Mouse (Mus musculus) CH12.LX (cell line): ENCODE measurements at regions not wholly inside any gene's neighbourhood (a gene's known extent, or its start where the extent isn't known, plus 50 kb on each side); places are given as distances from the start of the nearest gene placed in this dataset.

ENCODE experiments used
- DNase-seq: peaks from one replicate; pipeline ENCODE4 v3.0.0-alpha.2; 2013; ENCODE audit errors: extremely low read depth
- H3K27ac ChIP-seq: 2 replicates; pipeline ENCODE4 v1.5.1; 2012; ENCODE audit warnings: low read depth, mild to moderate bottlenecking, control low read depth, moderate library complexity; ENCODE audit not compliant: insufficient read depth
- H3K27me3 ChIP-seq: replicated peaks from 2 replicates; pipeline ENCODE3; 2012; ENCODE audit warnings: inconsistent platforms
- H3K36me3 ChIP-seq, 2 experiments: replicated peaks in 1 of 2; 2 replicates each; pipeline versions ENCODE3 to v1.6.1; 2012; ENCODE audit warnings: inconsistent platforms in 1 of 2, low read length in 1 of 2, mild to moderate bottlenecking in 1 of 2, mixed read lengths in 1 of 2, moderate library complexity in 1 of 2; ENCODE audit not compliant: control insufficient read depth in 1 of 2, insufficient read depth in 1 of 2
- H3K4me1 ChIP-seq, 2 experiments: 2 replicates each; pipeline ENCODE4 v1.6.1; 2012; ENCODE audit warnings: inconsistent platforms in 1 of 2, moderate library complexity in 1 of 2; ENCODE audit not compliant: insufficient read depth in 2 of 2, control insufficient read depth in 1 of 2
- H3K4me2 ChIP-seq: 2 replicates; pipeline ENCODE4 v1.6.1; 2012; ENCODE audit warnings: low read depth, mild to moderate bottlenecking, control low read depth; ENCODE audit not compliant: poor library complexity, insufficient read depth, severe bottlenecking
- H3K4me3 ChIP-seq, 3 experiments: fragments of 150-350 bp in 1 of 3; sonication (generic) in 1 of 3; replicated peaks in 1 of 3; 2 replicates each; pipeline versions ENCODE3 to v1.5.1; 2011 to 2012; ENCODE audit warnings: low read depth in 2 of 3, low read length in 2 of 3, mild to moderate bottlenecking in 2 of 3, moderate library complexity in 2 of 3, control low read depth in 1 of 3, improper control_type of control experiment in 1 of 3, inconsistent platforms in 1 of 3, mixed read lengths in 1 of 3; ENCODE audit not compliant: poor library complexity in 1 of 3
- H3K79me2 ChIP-seq: replicated peaks from 2 replicates; pipeline ENCODE4 v1.6.1; 2012; ENCODE audit warnings: mild to moderate bottlenecking, moderate library complexity; ENCODE audit not compliant: control insufficient read depth, poor library complexity, insufficient read depth, severe bottlenecking; ENCODE audit errors: extremely low read depth
- H3K9ac ChIP-seq: 2 replicates; pipeline ENCODE4 v1.6.1; 2012; ENCODE audit warnings: low read depth, mild to moderate bottlenecking, control low read depth, moderate library complexity; ENCODE audit not compliant: insufficient read depth
- H3K9me3 ChIP-seq: replicated peaks from 2 replicates; pipeline ENCODE3; 2012; ENCODE audit warnings: low read length, inconsistent platforms, mixed read lengths
- CHD1 ChIP-seq: IDR thresholded peaks from 2 replicates; pipeline ENCODE4 v1.6.1; 2012; ENCODE audit warnings: low read depth, low read length, improper control_type of control experiment, inconsistent platforms
- CHD2 ChIP-seq: IDR thresholded peaks from 2 replicates; pipeline ENCODE4 v1.6.1; 2011; ENCODE audit warnings: low read length, improper control_type of control experiment
- ELF1 ChIP-seq: IDR thresholded peaks from 2 replicates; pipeline ENCODE4 v1.6.1; 2014; ENCODE audit warnings: low read depth, mild to moderate bottlenecking, inconsistent platforms, low read length, improper control_type of control experiment
- EP300 ChIP-seq: IDR thresholded peaks from 2 replicates; pipeline ENCODE4 v1.6.1; 2011; ENCODE audit warnings: low read length, improper control_type of control experiment
- ETS1 ChIP-seq: conservative IDR thresholded peaks from 2 replicates; pipeline ENCODE4 v1.6.1; 2012; ENCODE audit warnings: low read depth, mild to moderate bottlenecking, inconsistent platforms, low read length, improper control_type of control experiment, moderate library complexity
- GABPA ChIP-seq: IDR thresholded peaks from 2 replicates; pipeline ENCODE4 v1.6.1; 2012; ENCODE audit warnings: low read depth, low read length, improper control_type of control experiment, inconsistent platforms; ENCODE audit not compliant: insufficient replicate concordance
- JUN ChIP-seq: IDR thresholded peaks from 2 replicates; pipeline ENCODE4 v1.6.1; 2011; ENCODE audit warnings: low read depth, mild to moderate bottlenecking, low read length, improper control_type of control experiment, moderate library complexity; ENCODE audit not compliant: insufficient read depth
- KAT2A ChIP-seq: IDR thresholded peaks from 2 replicates; pipeline ENCODE4 v1.6.1; 2012; ENCODE audit warnings: low read length, improper control_type of control experiment, inconsistent platforms; ENCODE audit not compliant: insufficient replicate concordance
- MYC ChIP-seq: IDR thresholded peaks from 2 replicates; pipeline ENCODE4 v1.6.1; 2011; ENCODE audit warnings: low read depth, mild to moderate bottlenecking, improper control_type of control experiment, low read length
- NELFE ChIP-seq: IDR thresholded peaks from 2 replicates; pipeline ENCODE4 v1.6.1; 2011; ENCODE audit warnings: low read depth, low read length, improper control_type of control experiment
- PAX5 ChIP-seq: IDR thresholded peaks from 2 replicates; pipeline ENCODE4 v1.6.1; 2012; ENCODE audit warnings: low read length, inconsistent platforms, mixed read lengths
- RCOR1 ChIP-seq: conservative IDR thresholded peaks from 2 replicates; pipeline ENCODE4 v1.6.1; 2012; ENCODE audit warnings: low read depth, mild to moderate bottlenecking, inconsistent platforms, low read length, improper control_type of control experiment
- SMC3 ChIP-seq: IDR thresholded peaks from 2 replicates; pipeline ENCODE4 v1.6.1; 2011; ENCODE audit warnings: low read depth, low read length, improper control_type of control experiment
- TCF12 ChIP-seq: IDR thresholded peaks from 2 replicates; pipeline ENCODE4 v1.6.1; 2014; ENCODE audit warnings: low read depth, mild to moderate bottlenecking, inconsistent platforms, low read length, improper control_type of control experiment
- USF2 ChIP-seq: conservative IDR thresholded peaks from 2 replicates; pipeline ENCODE4 v1.6.1; 2011; ENCODE audit warnings: low read depth, low read length, improper control_type of control experiment
- dilution Hi-C: fragments of 300-500 bp; cut with MboI; formaldehyde crosslinking; loops from 2 replicates; pipeline ENCODE4 v1.14.3; 2020; ENCODE audit warnings: low sequenced_read_pairs; ENCODE audit not compliant: extremely low pct_unique_long_range_greater_than_20kb, extremely low pct_ligation_motif_present
- in situ Hi-C: fragments of 300-500 bp; cut with MboI; formaldehyde crosslinking; loops from 3 replicates; pipeline ENCODE4 v1.14.3; 2019; ENCODE audit warnings: low sequenced_read_pairs, low pct_ligation_motif_present, low pct_unique_long_range_greater_than_20kb, mixed read lengths

- dilution Hi-C loops, result no loop called here
- in situ Hi-C loops, result no loop called here
- Histone ChIP-seq H3K27me3 (no peaks in the 10 kb centered on the region), H3K79me2 (no peaks in the 10 kb centered on the region), H3K36me3 (no peaks in the 10 kb centered on the region), H3K4me1 (peaks cover 0 to 4% of the 10 kb centered on the region in 2 experiments; a peak in 1 of 4 replicates)
- no peak for DNase-seq
- TF ChIP-seq NELFE (no peak), SMC3 (no peak), MYC (no peak), JUN (no peak), GABPA (no peak), EP300 (no peak), USF2 (no peak), CHD1 (no peak), CHD2 (no peak), ELF1 (no peak), PAX5 (no peak), ETS1 (no peak), TCF12 (no peak), RCOR1 (no peak)
- TF ChIP-seq, all 38 proteins: peak for 0
- H3K9ac ChIP-seq, result no peak overlapping the region
- H3K4me2 ChIP-seq, result no peak overlapping the region
- H3K4me3 ChIP-seq, result no peak overlapping the region
- H3K9me3 ChIP-seq, result no peaks in the 10 kb centered on the region
- H3K27ac ChIP-seq, result no peak overlapping the region
Measured at GRCm38 (mm10) chr11:64597305-64597704, 160.9 kb upstream of the F930015N05Rik start.

- no peaks in the 10 kb centered on the region for H3K36me3 ChIP-seq
- no peaks in the 10 kb centered on the region for H3K27me3 ChIP-seq
- H3K79me2 ChIP-seq, result no peaks in the 10 kb centered on the region
- peaks cover 0 to 4% of the 10 kb centered on the region in 2 experiments; a peak in 1 of 4 replicates for H3K4me1 ChIP-seq
- no peak for TF ChIP-seq KAT2A
- no peak overlapping the region for H3K27ac ChIP-seq
- H3K4me3 ChIP-seq, result no peak overlapping the region
- H3K4me2 ChIP-seq, result no peak overlapping the region
- H3K9ac ChIP-seq, result no peak overlapping the region
- dilution Hi-C loops, result no loop called here
- H3K9me3 ChIP-seq, result no peaks in the 10 kb centered on the region
- in situ Hi-C loops, result no loop called here
- DNase-seq, result no peak
Measured at GRCm38 (mm10) chr11:64599178-64599577, 162.7 kb upstream of the F930015N05Rik start.
